Mouse (Mus musculus) kidney, postnatal 0 days (tissue): ENCODE measurements around the gene Vps53. TPM values are rescaled to one million over a fixed set of nuclear protein-coding genes. Genes with fewer than 3 reads are reported as not detected.
A peak's percentile ranks its signal among the peaks of the same experiment; 100 is the strongest.

ENCODE experiments used
- ATAC-seq: fragments of 200-750 bp; cut with Nextera tagmentation; replicated peaks from 2 replicates; pipeline ENCODE4 v1.8.0; 2017; ENCODE audit warnings: low read depth, moderate number of reproducible peaks, moderate TSS enrichment, moderate library complexity; ENCODE audit not compliant: low FRiP score
- DNase-seq: peaks from one replicate; pipeline ENCODE4 v3.0.0-alpha.2; 2016; ENCODE audit warnings: low spot score
- H3K27ac ChIP-seq: fragments of 300-500 bp; sonication (generic); 2 replicates; pipeline ENCODE4 v1.5.1; 2014; ENCODE audit warnings: mild to moderate bottlenecking
- H3K27me3 ChIP-seq: fragments of 300-500 bp; sonication (generic); 2 replicates; pipeline ENCODE4 v1.6.1; 2014; ENCODE audit warnings: low read length, mixed read lengths; ENCODE audit not compliant: insufficient read depth
- H3K36me3 ChIP-seq: fragments of 300-500 bp; sonication (generic); 2 replicates; pipeline ENCODE4 v1.6.1; 2014; ENCODE audit warnings: low read length, mixed read lengths; ENCODE audit not compliant: insufficient read depth
- H3K4me1 ChIP-seq: fragments of 300-500 bp; sonication (generic); replicated peaks from 2 replicates; pipeline ENCODE4 v1.6.1; 2014; ENCODE audit warnings: antibody characterized with exemption, low read length, mixed read lengths; ENCODE audit not compliant: insufficient read depth
- H3K4me2 ChIP-seq: fragments of 300-500 bp; sonication (generic); 2 replicates; pipeline ENCODE4 v1.6.1; 2014; ENCODE audit warnings: mild to moderate bottlenecking, low read length, moderate library complexity, mixed read lengths
- H3K4me3 ChIP-seq: fragments of 300-500 bp; sonication (generic); replicated peaks from 2 replicates; pipeline ENCODE4 v1.5.1; 2014; ENCODE audit warnings: low read depth, low read length
- H3K9ac ChIP-seq: fragments of 300-500 bp; sonication (generic); 2 replicates; pipeline ENCODE4 v1.6.1; 2014; ENCODE audit warnings: low read depth, low read length
- H3K9me3 ChIP-seq: fragments of 300-500 bp; sonication (generic); replicated peaks from 2 replicates; pipeline ENCODE4 v1.6.1; 2016; ENCODE audit warnings: low read length, inconsistent platforms, mixed read lengths
- CTCF ChIP-seq: IDR thresholded peaks from 2 replicates; pipeline ENCODE4 v1.5.1; 2016; ENCODE audit warnings: antibody characterized with exemption, low read depth, mild to moderate bottlenecking, moderate library complexity
- WGBS: fragments of 180-500 bp; shearing (Covaris S2); extraction: QIAGEN DNeasy Blood & Tissue Kit; methylation state at CpG from one replicate; pipeline ENCODE4 v1.1.7; 2014; 5-methylcytosine and 5-hydroxymethylcytosine counted together
- polyA plus RNA-seq: library from polyadenylated mRNA; unstranded; fragments of >200 nt; fragmentation: Nextera tagmentation; extraction: Ambion mirVana; gene quantifications from 2 replicates; pipeline ENCODE4 v1.2.1, GENCODE M21; 2015

The Vps53 gene
- polyA plus RNA-seq, 1 experiment from 2014 or later, result 39.0 TPM

DNA sequence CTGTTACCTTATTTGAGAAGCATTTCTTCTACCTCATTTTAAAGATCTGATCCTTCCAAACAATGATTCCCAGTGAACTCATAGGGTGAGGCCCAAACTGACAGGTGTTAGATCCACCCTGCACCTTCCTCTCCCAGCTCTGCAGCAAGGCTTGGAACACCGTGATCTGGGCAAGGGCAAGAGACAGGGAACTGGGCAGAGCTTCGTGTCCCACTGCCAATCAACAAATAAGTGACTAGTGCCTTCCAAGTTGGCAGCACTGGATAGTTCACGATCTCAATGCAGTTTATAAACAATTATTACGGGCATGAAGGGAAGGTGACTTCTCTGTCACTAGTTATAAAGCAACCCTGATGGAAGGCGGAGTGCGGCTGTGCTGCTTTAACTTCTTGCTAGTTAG lies 109.6 kb downstream of the Vps53 start:
- H3K27ac ChIP-seq, result no peak overlapping the region

DNA sequence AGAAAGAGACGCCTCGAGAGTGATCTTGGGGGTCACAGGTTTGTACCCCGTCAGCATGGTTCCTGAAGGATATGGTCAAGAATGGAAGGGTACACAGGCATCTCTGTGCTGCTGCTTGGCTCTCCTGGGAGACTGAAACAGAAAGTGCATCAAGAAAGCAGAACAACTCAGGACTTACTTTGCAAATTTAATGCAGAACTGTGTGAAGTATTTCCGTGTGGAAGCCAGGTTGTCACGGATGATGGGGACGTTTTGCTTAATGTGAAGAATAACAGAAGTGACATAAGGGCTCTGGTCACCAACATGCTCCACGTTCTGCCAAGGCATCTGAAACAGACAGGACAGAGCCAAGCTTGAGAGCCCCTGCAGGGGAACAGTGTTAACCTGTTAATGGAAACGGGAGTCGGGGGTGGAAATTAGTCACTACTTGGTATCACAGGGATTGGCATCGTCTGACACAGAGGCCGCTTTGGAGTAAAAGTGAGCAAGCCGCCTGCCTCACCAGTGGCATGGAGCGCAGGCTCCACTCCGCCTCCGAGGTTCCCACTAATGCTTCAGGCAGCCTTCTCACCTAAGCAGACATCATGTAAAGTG lies 112.8 kb downstream of the Vps53 start:
- TF ChIP-seq CTCF, result no peak
- Histone ChIP-seq H3K4me1 (no peaks in the 10 kb centered on the region; the same call in 1 of the 2 replicates), H3K9ac (no peak overlapping the region), H3K9me3 (no peaks in the 10 kb centered on the region), H3K27ac (no peak overlapping the region), H3K36me3 (0 out of 2 replicates have a peak, but pooled peaks cover 6% of the 10 kb centered on the region), H3K4me3 (no peak overlapping the region), H3K27me3 (no peaks in the 10 kb centered on the region), H3K4me2 (no peak overlapping the region)
- WGBS, result 83% methylated on average over 15 of the region's 15 CpGs
- ATAC-seq, result no peak
- DNase-seq, result no peak

More for the DNA sequence above, 109.6 kb downstream of the Vps53 start:
- H3K4me2 ChIP-seq, result no peak overlapping the region
- H3K36me3 ChIP-seq, result 0 out of 2 replicates have a peak, but pooled peaks cover 5% of the 10 kb centered on the region
- H3K27me3 ChIP-seq, result no peaks in the 10 kb centered on the region
- DNase-seq, result no peak
- ATAC-seq, result no peak
- H3K4me1 ChIP-seq, result no peaks in the 10 kb centered on the region; the same call in none of the 2 replicates
- no peak for TF ChIP-seq CTCF
- H3K9ac ChIP-seq, result no peak overlapping the region
- WGBS, result 84% methylated on average over 6 of the region's 6 CpGs
- no peaks in the 10 kb centered on the region for H3K9me3 ChIP-seq
- no peak overlapping the region for H3K4me3 ChIP-seq

DNA sequence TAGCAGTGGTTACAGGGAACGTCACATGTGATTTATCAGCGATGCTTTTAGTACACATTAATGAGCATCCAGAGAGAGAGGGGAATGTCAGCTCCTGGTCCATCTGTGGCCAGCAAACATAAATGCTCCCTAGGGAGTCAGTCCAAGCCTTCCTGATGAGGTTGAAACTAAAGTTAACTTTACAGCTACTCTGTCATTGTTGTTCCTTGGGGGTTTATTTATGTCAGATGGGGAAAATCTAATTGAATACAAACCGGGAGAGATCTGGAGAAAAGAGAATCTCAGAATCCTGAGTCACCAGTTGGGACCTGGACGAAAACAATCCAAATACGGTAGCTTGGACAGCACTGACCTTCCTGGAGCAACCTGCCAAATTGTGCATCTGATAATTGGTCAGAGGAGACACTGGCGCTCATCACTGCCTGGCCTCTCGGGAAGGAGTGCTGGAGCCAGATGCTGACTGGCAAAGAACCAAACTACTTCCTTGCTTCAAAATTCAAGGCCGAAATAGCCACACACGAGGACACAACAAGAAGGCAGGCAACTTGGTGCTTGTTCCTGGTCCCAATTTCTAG lies 113.8 kb downstream of the Vps53 start:
- Histone ChIP-seq H3K27me3 (no peaks in the 10 kb centered on the region), H3K36me3 (peaks cover 11% of the 10 kb centered on the region; the same call in 1 of the 2 replicates), H3K4me1 (peaks cover 6% of the 10 kb centered on the region), H3K9ac (no peak overlapping the region), H3K27ac (no peak overlapping the region), H3K4me2 (no peak overlapping the region), H3K9me3 (no peaks in the 10 kb centered on the region), H3K4me3 (no peak overlapping the region)
- peak; percentile 50 for DNase-seq
- WGBS, result 59% methylated on average over 9 of the region's 9 CpGs
- no peak for ATAC-seq
- no peak for TF ChIP-seq CTCF

DNA sequence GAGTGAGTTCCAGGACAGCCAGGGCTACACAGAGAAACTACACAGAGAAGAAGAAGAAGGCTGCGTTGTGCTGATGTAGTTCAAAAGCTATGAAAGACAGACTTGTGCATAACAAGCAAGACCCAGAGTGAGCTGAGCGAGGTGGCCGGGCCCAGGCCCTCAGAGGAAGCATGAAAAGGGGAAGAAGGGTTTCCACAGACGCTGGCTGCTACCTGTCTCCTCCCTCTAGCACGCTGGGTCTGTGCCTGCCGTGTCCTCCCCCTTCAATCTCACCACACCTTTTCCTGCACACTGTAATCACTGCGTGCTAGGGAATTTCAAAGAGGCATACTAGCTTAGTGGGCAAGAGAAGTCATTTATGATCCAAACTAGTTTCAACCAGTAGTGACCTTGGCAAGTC lies 115.0 kb downstream of the Vps53 start:
- ATAC-seq (no peak), DNase-seq (no peak)
- H3K4me2 ChIP-seq, result no peak overlapping the region
- no peaks in the 10 kb centered on the region for H3K27me3 ChIP-seq
- no peak overlapping the region for H3K4me3 ChIP-seq
- no peak overlapping the region for H3K27ac ChIP-seq
- no peak overlapping the region for H3K9ac ChIP-seq
- WGBS, result 77% methylated on average over 7 of the region's 7 CpGs
- peaks cover 12% of the 10 kb centered on the region for H3K4me1 ChIP-seq
- peaks cover 11% of the 10 kb centered on the region; the same call in 1 of the 2 replicates for H3K36me3 ChIP-seq
- H3K9me3 ChIP-seq, result no peaks in the 10 kb centered on the region
- no peak for TF ChIP-seq CTCF

DNA sequence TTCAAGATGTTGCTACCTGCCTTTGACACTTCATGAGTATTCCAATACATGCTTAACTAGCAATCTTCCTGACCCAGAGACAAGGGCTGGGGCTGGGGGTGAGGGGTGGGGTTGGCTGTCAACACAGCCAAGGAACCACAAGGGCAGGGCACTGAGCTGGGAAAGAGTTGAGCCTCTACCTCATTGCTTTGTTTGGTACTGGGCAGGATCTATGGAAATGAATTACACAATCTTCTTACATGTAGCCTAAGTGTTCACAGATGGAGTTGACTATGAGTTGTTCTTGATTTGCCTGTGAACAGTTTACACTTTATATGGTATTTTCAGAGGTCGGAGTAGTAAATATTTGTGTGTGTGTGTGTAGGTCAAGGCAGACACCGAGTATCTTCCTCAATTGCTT lies 118.5 kb downstream of the Vps53 start:
- H3K4me2 ChIP-seq, result no peak overlapping the region
- no peak overlapping the region for H3K4me3 ChIP-seq
- ATAC-seq, result no peak
- no peaks in the 10 kb centered on the region for H3K9me3 ChIP-seq
- H3K27me3 ChIP-seq, result no peaks in the 10 kb centered on the region
- TF ChIP-seq CTCF, result no peak
- H3K9ac ChIP-seq, result no peak overlapping the region
- DNase-seq, result no peak
- H3K4me1 ChIP-seq, result peaks cover 17% of the 10 kb centered on the region
- peak overlapping the region; percentile 78 for H3K27ac ChIP-seq
- WGBS, result 89% methylated on average over 2 of the region's 2 CpGs
- peaks cover 6% of the 10 kb centered on the region; the same call in 1 of the 2 replicates for H3K36me3 ChIP-seq

DNA sequence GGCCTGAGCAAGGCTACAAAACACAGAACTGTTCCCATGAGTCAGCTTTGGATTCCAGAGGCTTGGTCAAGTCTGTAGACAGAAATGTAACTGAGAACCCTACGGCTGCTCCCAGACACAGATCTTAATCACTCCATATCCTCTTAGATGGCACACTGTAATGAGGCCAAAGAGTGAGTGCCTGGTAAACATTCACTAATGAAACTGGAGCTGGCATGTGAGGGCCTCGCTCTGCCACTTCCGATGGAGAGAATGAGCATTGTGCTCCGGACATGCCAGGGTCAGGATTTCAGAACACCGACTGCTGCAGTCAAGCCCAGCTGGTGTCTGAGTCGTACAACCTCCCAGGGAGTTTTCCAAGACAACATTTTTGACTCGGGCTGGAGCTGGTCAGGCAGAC lies 119.5 kb downstream of the Vps53 start:
- H3K4me3 ChIP-seq, result no peak overlapping the region
- H3K4me2 ChIP-seq, result no peak overlapping the region
- no peaks in the 10 kb centered on the region for H3K9me3 ChIP-seq
- no peaks in the 10 kb centered on the region for H3K27me3 ChIP-seq
- peaks cover 17% of the 10 kb centered on the region for H3K4me1 ChIP-seq
- DNase-seq, result peak; percentile 89
- H3K36me3 ChIP-seq, result peaks cover 6% of the 10 kb centered on the region; the same call in 1 of the 2 replicates
- peak; percentile 85 for ATAC-seq
- WGBS, result 18% methylated on average over 7 of the region's 7 CpGs
- H3K27ac ChIP-seq, result peak overlapping the region; percentile 78
- TF ChIP-seq CTCF, result no peak
- H3K9ac ChIP-seq, result no peak overlapping the region
